Mouse (Mus musculus) olfactory bulb, adult 2 months (tissue): ENCODE measurements around the gene Barhl1. TPM values are rescaled to one million over a fixed set of nuclear protein-coding genes. Genes with fewer than 3 reads are reported as not detected.

Experiments used
- H3K27ac ChIP-seq: fragments of 200-500 bp; 2 replicates; pipeline ENCODE4 v1.5.1; 2012; ENCODE audit warnings: low read depth, low read length; ENCODE audit not compliant: insufficient read depth
- H3K4me1 ChIP-seq: fragments of 200-500 bp; 2 replicates; pipeline ENCODE4 v1.6.1; 2012; ENCODE audit warnings: low read length; ENCODE audit not compliant: control insufficient read depth, insufficient read depth
- H3K4me3 ChIP-seq: fragments of 200-500 bp; 2 replicates; pipeline ENCODE4 v1.5.1; 2012; ENCODE audit warnings: mild to moderate bottlenecking, low read depth, low read length, moderate library complexity; ENCODE audit not compliant: insufficient read depth
- CTCF ChIP-seq: fragments of 200-500 bp; IDR thresholded peaks from 2 replicates; pipeline ENCODE4 v1.5.1; 2012; ENCODE audit warnings: low read depth, mild to moderate bottlenecking, low read length, moderate library complexity; ENCODE audit not compliant: insufficient read depth
- POLR2A ChIP-seq: fragments of 200-500 bp; IDR thresholded peaks from 2 replicates; pipeline ENCODE4 v1.6.1; 2012; ENCODE audit warnings: mild to moderate bottlenecking, low read depth, low read length, moderate library complexity; ENCODE audit not compliant: insufficient read depth
- WGBS: fragments of 180-500 bp; shearing (Covaris S2); methylation state at CpG from one replicate; pipeline ENCODE4 v1.1.7; 2018; 5-methylcytosine and 5-hydroxymethylcytosine counted together
- polyA plus RNA-seq: library from polyadenylated mRNA; stranded (reverse); fragments of >200 nt; gene quantifications from 2 replicates; pipeline ENCODE4 v1.2.4, GENCODE M21; 2012; ENCODE audit warnings: low replicate concordance; ENCODE audit not compliant: missing spikeins, insufficient read depth, insufficient read length

Barhl1 gene
- polyA plus RNA-seq, 1 experiment, result not detected

DNA sequence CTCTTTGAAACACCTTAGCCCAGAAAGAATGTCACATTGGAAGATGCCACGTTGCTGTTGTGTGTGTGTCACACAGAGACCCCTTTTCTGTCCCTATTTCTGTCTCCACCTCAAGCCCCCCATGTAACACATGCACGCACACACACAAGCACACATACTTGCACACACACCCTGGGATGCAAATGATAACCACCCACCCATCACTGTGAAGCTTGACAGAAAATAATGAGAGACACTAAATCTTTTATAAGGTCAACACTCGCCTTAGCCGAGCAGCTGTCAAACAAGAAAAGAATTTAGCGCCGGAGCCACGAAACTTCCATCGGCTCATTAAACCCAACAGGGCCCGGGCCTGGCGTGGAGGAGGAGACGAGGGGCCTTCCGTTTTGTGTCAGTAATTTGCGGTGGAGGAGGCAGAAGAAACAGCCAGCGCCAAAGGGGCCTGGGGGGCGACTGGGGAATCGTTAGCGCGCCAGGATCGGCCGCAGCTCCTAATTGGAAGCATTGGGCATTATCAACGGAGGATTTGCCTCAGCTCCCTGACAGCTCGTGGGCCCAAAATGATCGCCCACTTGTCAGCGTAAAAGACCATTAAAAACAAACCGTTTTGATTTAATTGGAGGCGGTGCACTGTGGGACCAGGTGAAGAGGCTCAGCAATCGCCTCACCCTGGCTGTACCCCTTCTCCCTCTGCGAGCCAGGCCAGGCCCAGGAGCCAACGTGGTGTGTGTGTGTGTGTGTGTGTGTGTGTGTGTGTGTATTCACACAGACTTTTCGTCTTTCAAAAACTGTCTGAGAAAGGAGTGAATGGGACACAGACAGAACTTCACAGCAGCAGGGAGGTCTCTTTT, 27.4 kb upstream of the Barhl1 start:
- peaks cover 14% of the 10 kb centered on the region for H3K4me1 ChIP-seq
- TF ChIP-seq POLR2A (no peak), CTCF (no peak)
- WGBS, result 46% methylated on average over 30 of the region's 30 CpGs
- no peak overlapping the region for H3K27ac ChIP-seq
- H3K4me3 ChIP-seq, result no peak overlapping the region

DNA sequence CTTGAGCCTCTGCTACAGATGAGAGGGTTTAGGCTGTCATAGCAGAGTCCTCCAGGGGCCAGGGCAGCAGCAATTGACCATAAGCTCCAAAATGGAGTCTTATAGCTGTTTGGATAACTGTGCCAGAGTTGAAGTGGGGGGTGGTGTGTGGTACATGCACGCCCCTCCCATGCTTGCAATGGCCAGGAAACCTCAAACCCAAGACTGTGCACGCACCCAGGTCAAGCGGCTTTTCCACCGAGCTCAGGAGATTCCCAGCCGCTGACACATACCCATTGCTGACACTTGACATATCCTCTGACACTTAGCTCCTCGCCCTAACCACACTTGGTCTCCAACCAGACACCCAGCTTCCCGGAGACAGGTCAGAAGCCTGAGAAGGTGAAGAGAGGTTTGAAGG, 22.5 kb upstream of the Barhl1 start:
- 82% methylated on average over 7 of the region's 7 CpGs for whole genome bisulfite sequencing
- Histone ChIP-seq H3K4me3 (no peak overlapping the region), H3K4me1 (peaks cover 12% of the 10 kb centered on the region), H3K27ac (no peak overlapping the region)
- no peak for TF ChIP-seq POLR2A
- TF ChIP-seq CTCF, result no peak

DNA sequence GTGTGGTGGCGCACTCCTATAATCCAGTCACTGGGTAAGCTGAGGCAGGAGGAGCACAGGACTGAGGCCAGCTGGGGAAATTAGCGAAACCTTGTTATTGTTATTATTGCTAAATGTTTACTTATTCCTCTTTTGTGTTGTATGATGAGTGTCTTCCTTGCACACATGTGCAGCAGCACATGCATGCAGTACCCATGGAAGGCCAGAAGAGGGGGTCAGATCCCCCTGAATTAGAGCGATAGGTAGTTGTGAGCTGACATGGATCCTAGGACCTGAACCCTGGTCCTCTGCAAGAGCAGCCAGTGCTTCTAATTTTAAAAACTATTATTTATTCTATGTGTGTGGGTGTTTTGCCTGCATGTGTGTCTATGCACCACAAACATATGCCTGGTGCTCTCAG, 14.1 kb upstream of the Barhl1 start:
- Histone ChIP-seq H3K4me3 (no peak overlapping the region), H3K27ac (no peak overlapping the region), H3K4me1 (no peaks in the 10 kb centered on the region)
- TF ChIP-seq POLR2A (no peak), CTCF (no peak)
- WGBS, result 97% methylated on average over 3 of the region's 3 CpGs

- H3K27ac ChIP-seq, result no peak overlapping the region
- 8% methylated on average over 4 of the region's 4 CpGs for WGBS
- no peaks in the 10 kb centered on the region for H3K4me1 ChIP-seq
- H3K4me3 ChIP-seq, result no peak overlapping the region
- TF ChIP-seq POLR2A (no peak), CTCF (peak; percentile 75)
Observed at GRCm38 (mm10) chr2:28923912-28924311, 7.4 kb upstream of the Barhl1 start.

DNA sequence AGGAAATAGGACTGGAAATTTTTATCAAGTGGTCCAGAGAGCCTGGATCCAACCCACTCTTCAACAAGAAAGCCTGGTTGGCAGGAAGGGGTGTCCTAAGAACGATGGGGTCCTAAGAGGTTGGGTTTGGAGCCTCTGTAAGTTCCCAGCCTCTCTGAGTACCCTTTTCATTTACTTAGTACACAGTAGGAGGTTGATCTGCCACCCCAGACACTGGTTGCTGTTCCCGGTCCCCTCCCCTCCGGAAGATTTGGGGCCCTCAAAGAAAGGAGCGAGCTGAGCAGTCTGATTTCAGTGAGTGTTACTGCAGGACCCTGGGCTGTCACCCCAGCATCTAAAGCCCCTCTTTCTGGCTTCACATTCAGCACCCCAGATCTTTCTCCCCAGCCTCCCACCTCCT, 2.5 kb upstream of the Barhl1 start:
- no peak overlapping the region for H3K4me3 ChIP-seq
- peaks cover 7% of the 10 kb centered on the region; the same call in 1 of the 2 replicates for H3K4me1 ChIP-seq
- TF ChIP-seq CTCF (no peak), POLR2A (no peak)
- no peak overlapping the region for H3K27ac ChIP-seq
- 5% methylated on average over 4 of the region's 4 CpGs for WGBS

DNA sequence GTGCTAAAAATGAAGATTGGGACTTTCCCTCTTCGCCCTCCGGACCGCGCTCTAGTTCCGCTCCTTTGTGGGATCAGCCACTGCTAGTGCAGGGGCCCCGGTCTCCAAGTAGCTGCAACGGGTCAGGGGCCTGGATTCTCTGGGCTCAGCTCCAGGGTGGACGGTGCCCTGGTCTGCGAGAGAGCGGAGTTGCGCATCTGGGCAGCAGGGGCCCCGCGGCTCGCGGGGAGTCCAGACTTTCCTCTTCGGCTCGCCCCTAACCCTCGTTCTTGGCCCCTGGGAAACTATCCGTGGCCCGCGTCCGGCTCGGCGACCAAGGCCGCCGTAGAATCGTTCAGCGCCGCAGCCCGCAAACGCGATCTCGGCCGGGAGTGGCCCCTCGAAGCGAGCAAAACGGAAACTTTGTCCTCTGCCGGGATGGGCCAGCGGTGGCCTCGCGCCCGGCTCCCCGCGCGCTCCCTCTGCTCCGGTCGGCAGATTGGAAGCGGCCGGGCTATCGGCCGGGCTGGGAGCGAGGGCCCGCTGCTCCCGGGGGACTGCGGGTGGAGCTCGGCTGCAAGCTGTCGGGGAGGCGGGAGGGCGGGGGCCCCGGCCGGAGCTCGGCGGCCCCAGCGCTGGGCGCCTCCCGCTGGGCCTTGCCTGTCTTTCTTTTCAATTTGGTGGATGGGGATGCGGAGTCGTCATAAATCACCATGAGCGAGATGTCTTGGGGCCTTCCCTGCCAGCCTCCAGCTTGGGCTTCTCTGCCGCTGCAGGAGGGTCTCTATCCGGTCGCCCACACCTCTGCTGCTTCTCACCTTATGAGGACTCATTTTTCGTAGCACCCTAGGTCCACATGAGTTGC, 1.3 kb upstream of the Barhl1 start:
- TF ChIP-seq CTCF (no peak), POLR2A (no peak)
- no peak overlapping the region for H3K27ac ChIP-seq
- no peak overlapping the region for H3K4me3 ChIP-seq
- H3K4me1 ChIP-seq, result peaks cover 7% of the 10 kb centered on the region; the same call in 1 of the 2 replicates
- 3% methylated on average over 73 of the region's 73 CpGs for WGBS

DNA sequence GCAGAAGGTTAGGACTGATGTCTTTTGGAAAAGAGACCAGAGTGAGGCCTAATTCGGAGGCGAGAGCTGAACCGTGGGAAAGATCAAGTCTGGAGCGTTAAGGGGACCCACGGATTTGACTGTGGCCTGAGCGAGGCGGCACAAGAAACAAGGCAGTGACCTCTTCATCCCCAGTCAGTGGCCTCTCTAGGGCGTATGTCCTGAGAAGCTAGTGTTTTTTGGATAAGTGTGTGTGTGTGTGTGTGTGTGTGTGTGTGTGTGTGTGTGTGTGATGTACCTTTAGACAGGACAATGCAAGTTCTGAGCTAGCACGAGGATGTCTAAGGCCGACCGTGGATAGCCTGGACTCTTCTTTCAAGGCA, 669 bp upstream of the Barhl1 start:
- WGBS, result 33% methylated on average over 11 of the region's 11 CpGs
- no peak overlapping the region for H3K27ac ChIP-seq
- H3K4me1 ChIP-seq, result peaks cover 7% of the 10 kb centered on the region; the same call in 1 of the 2 replicates
- H3K4me3 ChIP-seq, result no peak overlapping the region
- TF ChIP-seq POLR2A (no peak), CTCF (no peak)

DNA sequence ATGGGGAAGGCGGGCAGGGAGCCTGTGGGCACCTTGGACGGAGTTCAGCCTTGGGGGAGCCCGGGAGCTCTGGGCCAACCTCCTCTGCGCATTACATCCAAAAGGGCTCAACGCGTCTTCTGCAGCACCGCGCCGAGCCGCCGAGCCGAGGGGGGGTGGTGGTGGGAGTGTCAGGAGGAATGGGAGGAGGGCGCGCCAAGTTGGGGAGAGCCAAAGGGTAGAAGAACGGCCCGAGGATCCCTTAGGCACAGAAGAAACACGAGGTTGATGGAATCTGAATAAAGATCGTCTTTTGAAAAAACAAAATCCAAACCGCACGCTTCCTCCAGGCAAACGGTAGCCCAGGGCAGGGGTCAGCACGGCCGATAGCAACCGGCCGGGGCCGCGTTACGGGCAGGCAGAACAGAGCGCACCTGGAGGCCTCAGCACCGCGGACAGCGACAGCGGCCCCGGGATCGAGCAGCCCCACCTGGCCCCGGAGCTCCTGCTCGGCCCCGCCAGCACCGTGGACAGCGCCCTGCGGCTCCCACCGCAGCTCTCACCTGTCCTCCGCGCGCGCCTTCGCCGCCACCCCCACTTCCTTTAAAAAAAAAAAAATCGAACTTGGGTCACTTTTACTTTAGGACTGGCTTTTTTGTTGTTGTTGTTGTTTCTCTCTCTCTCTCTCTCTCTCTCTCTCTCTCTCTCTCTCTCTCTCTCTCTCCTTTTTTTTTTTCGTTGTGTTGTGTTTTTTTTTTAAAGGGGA, 528 bp downstream of the Barhl1 start:
- WGBS, result 1% methylated on average over 49 of the region's 50 CpGs
- Histone ChIP-seq H3K27ac (no peak overlapping the region), H3K4me1 (peaks cover 7% of the 10 kb centered on the region; the same call in 1 of the 2 replicates), H3K4me3 (no peak overlapping the region)
- TF ChIP-seq POLR2A, result no peak
- TF ChIP-seq CTCF, result no peak

DNA sequence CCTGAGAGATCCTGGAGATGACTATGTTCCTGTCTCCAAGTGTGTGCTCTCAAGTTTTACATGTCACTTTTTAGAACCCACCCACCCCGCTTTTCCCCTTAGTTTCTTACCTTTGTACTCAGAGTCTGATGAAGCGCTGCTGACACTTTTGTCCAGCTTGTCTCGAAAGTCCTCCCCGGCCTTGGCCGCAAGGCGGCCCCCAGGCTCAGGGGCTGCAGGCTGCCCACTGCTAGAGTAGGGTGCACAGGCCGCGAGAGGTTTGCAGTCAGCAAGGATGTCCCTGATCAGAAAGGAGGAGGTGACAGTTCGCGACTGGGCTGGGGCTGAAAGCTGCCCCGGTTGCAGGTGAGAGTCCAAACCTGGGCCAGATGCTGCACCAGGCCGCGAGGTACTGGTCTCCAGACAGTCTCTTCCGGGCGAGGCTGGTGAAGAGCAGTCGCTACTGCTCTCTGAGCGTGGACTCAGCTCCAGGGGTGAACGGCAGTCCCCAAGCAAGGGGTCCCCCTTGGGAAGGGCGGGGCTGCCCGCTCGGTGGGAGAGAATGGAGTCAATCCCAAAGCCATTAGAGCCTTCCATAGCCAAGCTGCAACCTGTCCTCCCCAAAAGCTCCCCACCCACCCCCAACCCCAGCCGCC, 1.2 kb downstream of the Barhl1 start:
- Histone ChIP-seq H3K4me3 (no peak overlapping the region), H3K4me1 (peaks cover 7% of the 10 kb centered on the region; the same call in 1 of the 2 replicates), H3K27ac (no peak overlapping the region)
- TF ChIP-seq POLR2A, result no peak
- 7% methylated on average over 22 of the region's 22 CpGs for WGBS
